ENCODE assay signal across 8 mouse cellular contexts in genomic region chr9:107575579-107576356, GRCm38 (mm10). TPM values are rescaled to one million over a fixed set of nuclear protein-coding genes. Genes with fewer than 3 reads are reported as not detected.
DNase-seq lines count a peak whose midpoint lies in the region; ATAC-seq and TF ChIP-seq lines count a peak whose summit lies in the region.

No protein-coding gene starts in this region.

- no peak for DNase-seq in forebrain, embryonic 11.5 days (ENCODE audit: low spot score)
- DNase-seq in midbrain, embryonic 10.5 days (ENCODE audit: low spot score), result no peak
- no peak for DNase-seq in midbrain, postnatal 0 days (ENCODE audit: low spot score)
- no peak for DNase-seq in right cerebral cortex, postnatal 25 days
- no peak for DNase-seq in thymus, postnatal 10 days (ENCODE audit: low spot score in 2 of 2)

- H3K4me2 ChIP-seq in forebrain, embryonic 12.5 days, result no peak overlapping the region
- no peak overlapping the region for H3K4me2 ChIP-seq in forebrain, embryonic 11.5 days (ENCODE audit: low read depth, low read length, severe bottlenecking)
- no peak overlapping the region for H3K4me2 ChIP-seq in midbrain, postnatal 0 days (ENCODE audit: low read depth, low read length, poor library complexity, severe bottlenecking)
- H3K4me2 ChIP-seq in intestine, postnatal 0 days (replicated peaks; ENCODE audit: low read depth), result peak overlapping the region; percentile 59; the same call in 1 of the 2 replicates

- H3K9me3 ChIP-seq in forebrain, embryonic 12.5 days, result no peaks in the 10 kb centered on the region
- no peaks in the 10 kb centered on the region; the same call in 1 of the 2 replicates for H3K9me3 ChIP-seq in forebrain, embryonic 11.5 days (ENCODE audit: control insufficient read depth, low read length)
- H3K9me3 ChIP-seq in midbrain, embryonic 10.5 days (replicated peaks), result 0 out of 2 replicates have a peak, but pooled peaks cover 6% of the 10 kb centered on the region
- no peaks in the 10 kb centered on the region for H3K9me3 ChIP-seq in midbrain, postnatal 0 days (ENCODE audit: low read length)
- no peaks in the 10 kb centered on the region for H3K9me3 ChIP-seq in intestine, postnatal 0 days (ENCODE audit: control insufficient read depth)

- 91% methylated on average over 14 of the region's 14 CpGs for WGBS in forebrain, embryonic 12.5 days
- WGBS in forebrain, embryonic 11.5 days, result 84% methylated on average over 14 of the region's 14 CpGs
- 87% methylated on average over 14 of the region's 14 CpGs for WGBS in midbrain, embryonic 10.5 days
- WGBS in midbrain, postnatal 0 days, result 88% methylated on average over 14 of the region's 14 CpGs
- 43% methylated on average over 14 of the region's 14 CpGs for whole genome bisulfite sequencing in intestine, postnatal 0 days
- 96% methylated on average over 14 of the region's 14 CpGs for WGBS in macrophage (ENCODE audit: missing documents)

- peak overlapping the region; percentile 57; the same call in 1 of the 2 replicates for H3K27ac ChIP-seq in forebrain, embryonic 12.5 days
- H3K27ac ChIP-seq in forebrain, embryonic 11.5 days (ENCODE audit: low read depth, low read length), result no peak overlapping the region
- H3K27ac ChIP-seq in midbrain, embryonic 10.5 days (replicated peaks), result peak overlapping the region; percentile 81
- no peak overlapping the region for H3K27ac ChIP-seq in midbrain, postnatal 0 days (ENCODE audit: low read depth, low read length)
- H3K27ac ChIP-seq in intestine, postnatal 0 days (ENCODE audit: low read depth, low read length), result peak overlapping the region; percentile 55
- peak overlapping the region; percentile 54; the same call in 1 of the 2 replicates for H3K27ac ChIP-seq in macrophage

- TF ChIP-seq CTCF in midbrain, postnatal 0 days (IDR thresholded peaks at IDR 0.05), result no peak
- TF ChIP-seq CTCF in intestine, postnatal 0 days (IDR thresholded peaks at IDR 0.05; ENCODE audit: low read depth), result no peak

- H3K27me3 ChIP-seq in forebrain, embryonic 12.5 days, result no peaks in the 10 kb centered on the region
- no peaks in the 10 kb centered on the region for H3K27me3 ChIP-seq in forebrain, embryonic 11.5 days (ENCODE audit: control insufficient read depth, insufficient read depth, low read length)
- H3K27me3 ChIP-seq in midbrain, embryonic 10.5 days (ENCODE audit: low read depth, poor library complexity, severe bottlenecking), result no peaks in the 10 kb centered on the region
- H3K27me3 ChIP-seq in midbrain, postnatal 0 days (ENCODE audit: insufficient read depth, low read length), result no peaks in the 10 kb centered on the region
- no peaks in the 10 kb centered on the region for H3K27me3 ChIP-seq in intestine, postnatal 0 days (replicated peaks; ENCODE audit: control insufficient read depth, insufficient read depth, low read length)

- H3K4me3 ChIP-seq in forebrain, embryonic 12.5 days (replicated peaks), result no peak overlapping the region
- no peak overlapping the region for H3K4me3 ChIP-seq in forebrain, embryonic 11.5 days (ENCODE audit: low read depth, low read length)
- H3K4me3 ChIP-seq in midbrain, embryonic 10.5 days, result no peak overlapping the region
- H3K4me3 ChIP-seq in midbrain, postnatal 0 days (ENCODE audit: low read depth, low read length), result no peak overlapping the region
- H3K4me3 ChIP-seq in intestine, postnatal 0 days (ENCODE audit: low read depth, low read length), result no peak overlapping the region
- no peak overlapping the region for H3K4me3 ChIP-seq in macrophage (ENCODE audit: inconsistent target)

- peaks cover 50% of the 10 kb centered on the region for H3K4me1 ChIP-seq in forebrain, embryonic 12.5 days
- H3K4me1 ChIP-seq in forebrain, embryonic 11.5 days (replicated peaks; ENCODE audit: control insufficient read depth, insufficient read depth, low read length), result peaks cover 13% of the 10 kb centered on the region
- H3K4me1 ChIP-seq in midbrain, embryonic 10.5 days, result peaks cover 66% of the 10 kb centered on the region
- peaks cover 9% of the 10 kb centered on the region; the same call in 1 of the 2 replicates for H3K4me1 ChIP-seq in midbrain, postnatal 0 days (ENCODE audit: insufficient read depth, low read length)
- peaks cover 11% of the 10 kb centered on the region for H3K4me1 ChIP-seq in intestine, postnatal 0 days (replicated peaks; ENCODE audit: control insufficient read depth, insufficient read depth, low read length)

- H3K79me2 ChIP-seq in macrophage (ENCODE audit: inconsistent target), result peaks cover 22% of the 10 kb centered on the region

- no peak overlapping the region for H3K9ac ChIP-seq in forebrain, embryonic 12.5 days
- H3K9ac ChIP-seq in forebrain, embryonic 11.5 days (ENCODE audit: low read length), result no peak overlapping the region
- H3K9ac ChIP-seq in midbrain, postnatal 0 days (replicated peaks; ENCODE audit: low read length, poor library complexity, severe bottlenecking), result no peak overlapping the region
- no peak overlapping the region for H3K9ac ChIP-seq in intestine, postnatal 0 days (ENCODE audit: low read depth, low read length)

- peaks cover 43% of the 10 kb centered on the region for H3K36me3 ChIP-seq in forebrain, embryonic 12.5 days (replicated peaks)
- peaks cover 25% of the 10 kb centered on the region for H3K36me3 ChIP-seq in forebrain, embryonic 11.5 days (ENCODE audit: control insufficient read depth, insufficient read depth, low read length)
- peaks cover 46% of the 10 kb centered on the region for H3K36me3 ChIP-seq in midbrain, embryonic 10.5 days
- H3K36me3 ChIP-seq in midbrain, postnatal 0 days (ENCODE audit: insufficient read depth, low read length), result peaks cover 14% of the 10 kb centered on the region
- peaks cover 24% of the 10 kb centered on the region; the same call in 1 of the 2 replicates for H3K36me3 ChIP-seq in intestine, postnatal 0 days (ENCODE audit: control insufficient read depth, insufficient read depth)
- peaks cover 10% of the 10 kb centered on the region; the same call in 1 of the 2 replicates for H3K36me3 ChIP-seq in macrophage (ENCODE audit: inconsistent target)

- no peak for ATAC-seq in forebrain, embryonic 12.5 days (ENCODE audit: low FRiP score)
- ATAC-seq in forebrain, embryonic 11.5 days (replicated peaks; ENCODE audit: low FRiP score), result no peak
- ATAC-seq in midbrain, postnatal 0 days (ENCODE audit: low FRiP score), result no peak
- peak; percentile 77 for ATAC-seq in intestine, postnatal 0 days

RNA-seq across cellular contexts. Expression of gene Hyal1, which starts 1.0 kb away (rescaled TPM):
- polyA plus RNA-seq in forebrain, embryonic 12.5 days (2016; fragmentation: Nextera tagmentation; extraction: Ambion mirVana), result 6.9 and 8.4 TPM in 2 replicates
- 6.0 and 6.2 TPM in 2 replicates for polyA plus RNA-seq in forebrain, embryonic 11.5 days (2014; fragmentation: Nextera tagmentation; extraction: Ambion mirVana)
- 6.8 and 9.3 TPM in 2 replicates for polyA plus RNA-seq in midbrain, embryonic 10.5 days (2016; fragmentation: Nextera tagmentation; extraction: Ambion mirVana)
- total RNA-seq in midbrain, postnatal 0 days (2014; rRNA removed), result 2.4 and 3.5 TPM in 2 replicates
- polyA plus RNA-seq in midbrain, postnatal 0 days (2015; fragmentation: Nextera tagmentation; extraction: Ambion mirVana), result 2.5 and 2.9 TPM in 2 replicates
- 2.4 and 2.8 TPM in 2 replicates for polyA plus RNA-seq in intestine, postnatal 0 days (2015; fragmentation: Nextera tagmentation; extraction: Ambion mirVana)
- 100 to 1,000 TPM in 2 of 26 experiments, 10 to 100 TPM in 24; 10.9 to 111 (median 45.2) TPM for total RNA-seq in macrophage (2018; cell fraction: chromatin; rRNA removed)
- 10 to 100 TPM in 25 of 26 experiments, 1 to 10 TPM in 1; 9.0 to 31.1 (median 17.0) TPM for total RNA-seq in macrophage (2018; cell fraction: cytosol; rRNA removed)
- 100 to 1,000 TPM in 1 of 26 experiments, 10 to 100 TPM in 25; 14.5 to 102 (median 49.8) TPM for total RNA-seq in macrophage (2018; cell fraction: nucleus; rRNA removed)
- 20.3 to 38.2 TPM (median 30.4 TPM) in 3 replicates for polyA plus RNA-seq in macrophage (2018)

RNA-seq across cellular contexts. Expression of gene Naa80, which starts 2.9 kb away (rescaled TPM):
- 13.7 and 14.2 TPM in 2 replicates for polyA plus RNA-seq in forebrain, embryonic 12.5 days (2016; fragmentation: Nextera tagmentation; extraction: Ambion mirVana)
- polyA plus RNA-seq in forebrain, embryonic 11.5 days (2014; fragmentation: Nextera tagmentation; extraction: Ambion mirVana), result 11.3 and 15.2 TPM in 2 replicates
- 17.6 and 18.2 TPM in 2 replicates for polyA plus RNA-seq in midbrain, embryonic 10.5 days (2016; fragmentation: Nextera tagmentation; extraction: Ambion mirVana)
- 22.7 and 35.4 TPM in 2 replicates for total RNA-seq in midbrain, postnatal 0 days (2014; rRNA removed)
- 20.4 and 24.4 TPM in 2 replicates for polyA plus RNA-seq in midbrain, postnatal 0 days (2015; fragmentation: Nextera tagmentation; extraction: Ambion mirVana)
- 20.4 and 21.4 TPM in 2 replicates for polyA plus RNA-seq in intestine, postnatal 0 days (2015; fragmentation: Nextera tagmentation; extraction: Ambion mirVana)
- total RNA-seq in macrophage (2018; cell fraction: chromatin; rRNA removed), result 10 to 100 TPM in 25 of 26 experiments, 1 to 10 TPM in 1; 9.2 to 46.3 (median 20.9) TPM
- total RNA-seq in macrophage (2018; cell fraction: cytosol; rRNA removed), result 10 to 100 TPM; 17.3 to 37.1 (median 24.8) TPM
- total RNA-seq in macrophage (2018; cell fraction: nucleus; rRNA removed), result 10 to 100 TPM; 10.5 to 68.2 (median 44.0) TPM
- 25.1 to 39.9 TPM (median 29.7 TPM) in 3 replicates for polyA plus RNA-seq in macrophage (2018)

RNA-seq across cellular contexts. Expression of gene Hyal3, which starts 4.8 kb away (rescaled TPM):
- polyA plus RNA-seq in forebrain, embryonic 12.5 days (2016; fragmentation: Nextera tagmentation; extraction: Ambion mirVana), result 0.80 and 1.2 TPM in 2 replicates
- polyA plus RNA-seq in forebrain, embryonic 11.5 days (2014; fragmentation: Nextera tagmentation; extraction: Ambion mirVana), result 0.39 TPM in 1 of 2 replicates, not detected in the other
- 0.62 and 0.96 TPM in 2 replicates for polyA plus RNA-seq in midbrain, embryonic 10.5 days (2016; fragmentation: Nextera tagmentation; extraction: Ambion mirVana)
- total RNA-seq in midbrain, postnatal 0 days (2014; rRNA removed), result 1.1 and 4.3 TPM in 2 replicates
- polyA plus RNA-seq in midbrain, postnatal 0 days (2015; fragmentation: Nextera tagmentation; extraction: Ambion mirVana), result 1.8 and 2.2 TPM in 2 replicates
- polyA plus RNA-seq in intestine, postnatal 0 days (2015; fragmentation: Nextera tagmentation; extraction: Ambion mirVana), result 0.31 and 0.50 TPM in 2 replicates
- 1 to 10 TPM in 19 of 26 experiments, under 1 TPM in 5, not detected in 2; 0.54 to 4.1 (median 1.3) TPM for total RNA-seq in macrophage (2018; cell fraction: chromatin; rRNA removed)
- under 1 TPM; 0.11 to 0.51 (median 0.28) TPM for total RNA-seq in macrophage (2018; cell fraction: cytosol; rRNA removed)
- 1 to 10 TPM in 12 of 26 experiments, under 1 TPM in 11, not detected in 3; 0.40 to 3.3 (median 1.1) TPM for total RNA-seq in macrophage (2018; cell fraction: nucleus; rRNA removed)
- 0.38 to 0.51 TPM (median 0.43 TPM) in 3 replicates for polyA plus RNA-seq in macrophage (2018)

RNA-seq across cellular contexts. Expression of gene Hyal2, which starts 8.0 kb away (rescaled TPM):
- polyA plus RNA-seq in forebrain, embryonic 12.5 days (2016; fragmentation: Nextera tagmentation; extraction: Ambion mirVana), result 108 and 110 TPM in 2 replicates
- polyA plus RNA-seq in forebrain, embryonic 11.5 days (2014; fragmentation: Nextera tagmentation; extraction: Ambion mirVana), result 129 and 139 TPM in 2 replicates
- polyA plus RNA-seq in midbrain, embryonic 10.5 days (2016; fragmentation: Nextera tagmentation; extraction: Ambion mirVana), result 143 and 150 TPM in 2 replicates
- total RNA-seq in midbrain, postnatal 0 days (2014; rRNA removed), result 65.3 and 65.4 TPM in 2 replicates
- 42.7 and 47.9 TPM in 2 replicates for polyA plus RNA-seq in midbrain, postnatal 0 days (2015; fragmentation: Nextera tagmentation; extraction: Ambion mirVana)
- polyA plus RNA-seq in intestine, postnatal 0 days (2015; fragmentation: Nextera tagmentation; extraction: Ambion mirVana), result 47.5 and 52.8 TPM in 2 replicates
- 10 to 100 TPM in 1 of 26 experiments, 1 to 10 TPM in 23, under 1 TPM in 2; 0.61 to 16.6 (median 5.8) TPM for total RNA-seq in macrophage (2018; cell fraction: chromatin; rRNA removed)
- 10 to 100 TPM in 25 of 26 experiments, 1 to 10 TPM in 1; 9.5 to 27.1 (median 17.0) TPM for total RNA-seq in macrophage (2018; cell fraction: cytosol; rRNA removed)
- 10 to 100 TPM in 12 of 26 experiments, 1 to 10 TPM in 14; 3.7 to 23.0 (median 9.7) TPM for total RNA-seq in macrophage (2018; cell fraction: nucleus; rRNA removed)
- polyA plus RNA-seq in macrophage (2018), result 17.0 to 33.6 TPM (median 19.7 TPM) in 3 replicates

RNA-seq across cellular contexts. Expression of gene Ifrd2, which starts 11.7 kb away (rescaled TPM):
- 22.1 and 26.3 TPM in 2 replicates for polyA plus RNA-seq in forebrain, embryonic 12.5 days (2016; fragmentation: Nextera tagmentation; extraction: Ambion mirVana)
- polyA plus RNA-seq in forebrain, embryonic 11.5 days (2014; fragmentation: Nextera tagmentation; extraction: Ambion mirVana), result 35.0 and 37.2 TPM in 2 replicates
- 46.3 and 56.8 TPM in 2 replicates for polyA plus RNA-seq in midbrain, embryonic 10.5 days (2016; fragmentation: Nextera tagmentation; extraction: Ambion mirVana)
- total RNA-seq in midbrain, postnatal 0 days (2014; rRNA removed), result 8.4 and 8.9 TPM in 2 replicates
- 6.5 and 7.5 TPM in 2 replicates for polyA plus RNA-seq in midbrain, postnatal 0 days (2015; fragmentation: Nextera tagmentation; extraction: Ambion mirVana)
- 36.9 and 38.9 TPM in 2 replicates for polyA plus RNA-seq in intestine, postnatal 0 days (2015; fragmentation: Nextera tagmentation; extraction: Ambion mirVana)
- total RNA-seq in macrophage (2018; cell fraction: chromatin; rRNA removed), result 10 to 100 TPM in 7 of 26 experiments, 1 to 10 TPM in 19; 2.6 to 17.1 (median 7.9) TPM
- 10 to 100 TPM in 1 of 26 experiments, 1 to 10 TPM in 25; 3.3 to 10.4 (median 6.3) TPM for total RNA-seq in macrophage (2018; cell fraction: cytosol; rRNA removed)
- 10 to 100 TPM in 6 of 26 experiments, 1 to 10 TPM in 20; 2.1 to 27.4 (median 5.2) TPM for total RNA-seq in macrophage (2018; cell fraction: nucleus; rRNA removed)
- 4.4 to 25.0 TPM (median 10.0 TPM) in 3 replicates for polyA plus RNA-seq in macrophage (2018)

Comparison
In these comparisons a context has a peak if more than half of its experiments do, and no peak if none do; other contexts are left out.
1. H3K27ac ChIP-seq: peak in forebrain, embryonic 12.5 days (single experiment), midbrain, embryonic 10.5 days (single experiment), intestine, postnatal 0 days (single experiment) and macrophage (single experiment); none in forebrain, embryonic 11.5 days (single experiment) and midbrain, postnatal 0 days (single experiment).